ENCODE assay signal across 8 mouse cellular contexts in the genomic region with DNA sequence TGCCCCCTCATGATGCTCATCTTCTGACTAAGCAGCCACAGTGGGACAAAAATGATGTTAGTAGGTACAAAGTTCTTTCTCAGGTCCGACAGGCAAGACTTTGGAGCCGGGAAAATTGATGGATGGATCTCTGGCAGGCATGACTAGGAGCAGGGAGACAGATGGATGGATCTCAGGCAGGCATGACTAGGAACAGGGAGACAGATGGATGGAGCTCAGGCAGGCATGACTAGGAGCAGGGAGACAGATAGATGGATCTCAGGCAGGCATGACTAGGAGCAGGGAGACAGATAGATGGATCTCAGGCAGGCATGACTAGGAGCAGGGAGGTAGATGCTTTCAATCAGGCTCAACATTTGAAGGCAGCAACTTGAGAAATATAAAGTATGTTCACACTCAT. TPM values are rescaled to one million over a fixed set of nuclear protein-coding genes. Genes with fewer than 3 reads are reported as not detected.
DNase-seq lines count a peak whose midpoint lies in the region; ATAC-seq lines count a peak whose summit lies in the region.
"Had no signal": no experiment of that assay in that cellular context is flagged by ENCODE, and none has a peak within 500 bp of the region (broad histone marks: within the 10 kb centered on the region; RNA-seq: fewer than 3 reads in every experiment).

No protein-coding gene starts in this region.

- ATAC-seq in CD4-positive, CD25-positive, alpha-beta regulatory T cell, adult 4 months = no peak

- peak; percentile 65 for DNase-seq in ES-CJ7 (ENCODE audit: low read depth, low spot score)
- DNase-seq in brain, embryonic 18.5 days (ENCODE audit: low read depth, low spot score) = peak; percentile 65
- DNase-seq in frontal cortex, postnatal 14 days (ENCODE audit: low spot score in 2 of 2) = peak; percentile 39 to 43
- DNase-seq in left cerebral cortex, adult 18-20 months (ENCODE audit: low spot score in 2 of 2) = peak; percentile 31 to 58
- peak; percentile 85 for DNase-seq in retina, postnatal 1 day
- no peak for DNase-seq in yolk sac, embryonic 10.5 days (ENCODE audit: low spot score)

RNA-seq across cellular contexts. Expression of a gene that starts 13.8 kb away (rescaled TPM):
- total RNA-seq in left cerebral cortex, adult 18-20 months (2021) = 10 to 100 TPM; 10.2 to 11.7 TPM
- 10 to 100 TPM; 10.6 to 15.5 TPM for polyA plus RNA-seq in CD4-positive, CD25-positive, alpha-beta regulatory T cell, adult 4 months (2017; shearing (Covaris generic))

RNA-seq across cellular contexts. Expression of a gene that starts 25.4 kb away (rescaled TPM):
- 1 to 10 TPM; 1.2 TPM for total RNA-seq in left cerebral cortex, adult 18-20 months (2021)
- polyA plus RNA-seq in CD4-positive, CD25-positive, alpha-beta regulatory T cell, adult 4 months (2017; shearing (Covaris generic)) = under 1 TPM in 1 of 2 experiments, not detected in 1; 0.53 TPM

RNA-seq across cellular contexts. Expression of a gene that starts 54.6 kb away (rescaled TPM):
- total RNA-seq in left cerebral cortex, adult 18-20 months (2021) = 10 to 100 TPM in 1 of 2 experiments, 1 to 10 TPM in 1; 9.8 to 13.7 TPM
- not detected for polyA plus RNA-seq in CD4-positive, CD25-positive, alpha-beta regulatory T cell, adult 4 months (2017; shearing (Covaris generic))
- polyA plus RNA-seq: lung, embryonic 16.5 days had no signal
